Mouse (Mus musculus) liver, adult (tissue): ENCODE measurements around the gene Rreb1.

Experiments used
- GATA4 ChIP-seq: IDR thresholded peaks from 2 replicates; pipeline ENCODE4 v1.6.1; 2014; ENCODE audit warnings: mild to moderate bottlenecking, low read length; ENCODE audit not compliant: insufficient replicate concordance

Gene Rreb1

DNA sequence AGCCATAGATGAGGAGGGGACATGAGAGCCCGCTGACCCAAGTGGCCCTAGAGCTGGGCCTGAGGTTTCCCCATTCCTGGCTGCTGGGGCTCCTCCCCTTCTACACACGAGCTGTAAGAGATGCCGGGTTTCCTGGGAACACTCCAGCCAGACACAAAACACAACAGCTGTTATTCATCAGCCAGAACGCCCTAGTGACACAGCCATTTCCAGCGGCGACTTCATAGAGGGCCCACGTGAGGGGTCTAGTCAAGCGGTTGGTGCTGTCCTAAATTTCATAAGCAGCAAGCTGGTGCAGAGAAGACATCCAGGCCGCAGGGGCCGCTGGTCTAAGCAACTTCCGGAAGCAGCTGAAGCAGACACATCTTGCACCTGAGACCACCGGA, 188.8 kb downstream of the Rreb1 start:
- no peak for TF ChIP-seq GATA4

DNA sequence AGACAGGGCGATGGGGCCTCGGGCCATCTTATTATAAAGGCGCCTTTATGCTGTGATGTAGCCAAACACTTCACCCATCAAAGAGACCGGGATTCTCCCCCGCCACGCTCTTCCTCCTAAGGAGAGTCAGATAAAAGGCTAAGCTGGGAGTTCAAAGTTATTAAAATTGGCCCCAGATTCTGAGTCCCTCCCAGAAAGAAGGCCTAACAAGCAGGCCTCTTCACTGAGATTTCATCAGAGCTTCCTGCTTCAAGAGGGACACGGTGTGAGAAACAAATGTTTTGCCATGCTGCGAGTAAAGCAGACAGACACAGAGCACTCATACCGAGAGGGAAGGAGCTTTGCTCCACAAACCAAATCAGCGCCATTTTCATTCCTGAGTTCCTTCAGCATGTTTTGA, 189.4 kb downstream of the Rreb1 start:
- TF ChIP-seq GATA4, result no peak

DNA sequence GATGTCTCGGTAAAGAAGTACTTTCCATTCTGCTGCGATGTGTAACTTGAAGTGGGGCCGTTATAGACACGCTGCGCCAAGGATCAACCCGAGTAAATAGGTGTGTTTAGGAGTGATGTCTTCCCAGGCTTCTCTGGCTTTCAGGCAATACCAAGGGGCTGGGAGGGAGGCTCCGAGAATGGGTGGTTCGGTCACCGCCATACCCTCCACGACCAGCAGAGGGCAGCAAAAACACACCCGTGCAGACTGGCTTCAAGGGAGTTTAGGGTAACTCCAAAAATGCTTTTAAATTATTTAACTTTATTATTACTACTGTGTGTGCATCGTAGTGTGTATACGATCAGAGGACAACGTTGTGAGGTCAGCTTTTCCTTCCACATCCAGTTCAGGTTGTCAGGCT, 191.1 kb downstream of the Rreb1 start:
- no peak for TF ChIP-seq GATA4

DNA sequence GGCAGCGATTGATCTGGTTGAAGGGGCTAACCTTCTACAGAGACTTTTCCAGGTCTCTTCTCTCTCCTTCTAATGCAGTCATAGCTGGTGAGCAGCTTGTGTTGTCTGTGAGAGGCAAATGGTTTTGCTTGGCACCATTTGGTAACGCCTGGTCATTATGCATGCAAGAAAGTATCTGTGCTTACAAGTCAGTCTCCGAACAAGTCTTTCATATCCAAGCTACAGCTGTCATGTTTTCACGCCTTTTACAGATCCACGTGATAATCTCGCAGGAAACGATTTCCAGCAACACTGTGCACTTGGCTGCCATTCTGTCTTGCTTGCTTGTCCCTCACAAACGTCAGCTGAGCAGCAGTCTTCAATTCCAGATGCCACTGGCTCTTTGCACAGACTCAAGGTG, 191.8 kb downstream of the Rreb1 start:
- TF ChIP-seq GATA4, result no peak

DNA sequence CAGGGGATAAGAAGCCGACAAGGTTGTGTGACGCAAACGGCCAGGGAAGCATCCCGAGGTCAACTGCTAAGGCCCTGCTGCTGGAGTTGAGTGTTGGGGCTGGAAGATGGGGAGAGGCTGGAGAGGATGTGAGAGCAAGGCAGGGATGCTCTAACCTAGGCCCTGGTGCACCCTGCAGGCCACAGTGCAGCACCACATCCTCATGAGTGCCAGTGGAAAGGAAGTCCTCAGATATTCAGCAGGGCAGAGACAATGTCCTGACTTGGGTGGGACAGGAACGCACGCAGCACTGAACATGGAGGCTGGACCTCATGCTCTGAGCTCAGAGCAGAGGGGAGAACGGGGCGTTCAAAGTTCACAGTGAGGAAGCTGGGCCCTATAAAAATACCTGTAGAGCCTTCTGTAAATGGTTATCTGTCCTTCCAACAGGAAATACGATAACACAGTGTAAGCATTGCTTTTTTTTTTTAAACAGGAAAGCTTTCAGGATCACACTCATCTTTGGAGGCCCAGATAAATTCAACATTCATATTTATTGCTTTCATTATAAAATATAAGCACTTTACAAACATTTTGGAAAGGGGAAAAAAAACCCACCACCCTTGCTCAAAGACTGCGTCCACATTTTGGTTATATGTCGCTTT, 192.8 kb downstream of the Rreb1 start:
- TF ChIP-seq GATA4, result no peak

DNA sequence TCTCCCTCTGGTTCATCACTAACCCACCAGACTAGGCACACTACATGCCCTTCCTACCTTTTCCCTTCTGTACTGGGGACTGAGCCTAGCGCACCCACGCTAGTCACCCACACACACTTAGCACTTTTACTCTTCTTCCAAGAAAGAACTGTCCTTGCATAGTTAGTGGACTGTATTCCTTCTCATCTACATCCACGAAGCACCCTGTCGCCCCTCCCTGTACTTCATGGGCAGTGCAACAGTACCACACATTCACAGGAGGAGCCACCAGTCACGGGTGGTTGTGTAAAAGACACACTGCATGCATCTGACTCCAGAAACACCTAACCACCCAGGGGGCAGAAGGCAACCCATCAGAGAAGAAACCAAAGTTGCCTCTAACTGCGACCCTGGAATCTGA, 195.8 kb downstream of the Rreb1 start:
- TF ChIP-seq GATA4, result no peak

DNA sequence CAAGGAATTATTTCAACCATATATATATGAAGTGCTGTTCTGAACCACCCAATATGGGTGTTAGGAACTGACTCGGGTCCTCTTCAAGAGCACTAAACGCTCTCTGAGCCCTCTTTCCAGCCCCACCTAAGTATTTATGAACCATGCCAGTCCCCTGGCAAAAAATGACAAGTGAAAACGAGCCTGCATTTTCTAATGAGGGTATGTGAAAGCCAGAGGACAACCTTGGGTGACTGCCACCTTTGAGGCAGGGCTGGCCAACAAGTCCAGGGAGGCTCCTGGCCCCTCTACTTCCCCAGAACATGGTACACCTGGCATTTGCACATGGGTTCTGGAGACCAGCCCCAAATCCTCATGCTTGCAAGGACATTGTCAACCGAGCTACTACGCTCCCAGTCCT, 196.5 kb downstream of the Rreb1 start:
- no peak for TF ChIP-seq GATA4

DNA sequence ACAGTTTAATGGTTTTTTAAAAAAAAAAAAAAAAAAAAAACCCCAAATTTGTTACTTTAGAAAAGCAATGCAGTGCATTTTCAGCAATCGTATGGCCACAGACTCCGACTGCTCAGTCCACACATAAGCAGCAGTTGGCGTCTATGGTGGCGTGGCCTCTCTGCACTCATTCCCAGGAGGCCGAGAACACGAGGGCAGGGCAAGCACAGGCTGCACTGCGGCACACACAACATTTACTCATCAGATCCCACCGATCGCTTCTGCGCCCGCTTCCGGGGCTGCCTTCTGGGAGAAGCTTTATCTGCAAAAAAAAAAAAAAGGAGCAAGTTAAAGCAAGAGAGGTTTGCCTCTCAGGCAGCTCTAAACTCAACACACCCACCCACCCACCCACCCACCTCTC, 201.3 kb downstream of the Rreb1 start:
- TF ChIP-seq GATA4, result no peak

DNA sequence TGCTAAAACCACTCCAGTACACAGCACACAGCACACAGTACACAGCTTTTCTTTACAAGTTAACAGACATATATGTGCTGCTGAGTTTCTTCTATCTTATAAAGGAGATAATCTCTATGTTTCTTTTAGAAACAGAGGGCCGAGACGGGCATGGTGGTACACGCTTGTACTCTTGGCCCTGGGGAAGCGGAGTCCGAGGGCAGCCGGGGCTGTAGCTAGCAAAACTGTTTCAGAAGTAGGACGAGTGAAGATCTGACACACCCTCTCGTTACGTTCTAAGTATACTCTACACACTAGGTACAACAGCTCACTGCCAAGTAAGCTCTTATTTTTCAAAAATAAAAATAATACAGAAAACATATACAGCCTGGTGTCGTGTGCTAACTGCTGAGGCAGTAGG, 202.1 kb downstream of the Rreb1 start:
- TF ChIP-seq GATA4, result no peak

DNA sequence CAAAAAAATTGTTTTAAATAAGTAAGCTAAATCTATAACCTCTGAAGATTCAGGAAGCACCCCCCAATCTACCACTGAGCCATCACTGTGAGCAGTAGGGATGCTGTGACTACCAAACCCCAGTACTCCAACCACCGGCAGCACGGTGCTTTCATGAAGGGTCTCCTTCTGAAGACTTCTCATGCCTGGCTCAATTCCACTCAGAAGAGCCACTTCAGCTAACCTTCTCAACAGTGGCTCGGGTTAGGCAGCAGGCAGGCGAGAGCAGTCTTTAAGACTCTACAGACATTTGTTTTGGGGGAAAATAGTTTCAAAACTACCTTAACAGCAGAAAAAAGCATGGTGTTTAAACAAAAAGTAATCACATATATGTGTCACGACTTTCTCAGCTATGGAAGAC, 202.9 kb downstream of the Rreb1 start:
- no peak for TF ChIP-seq GATA4

DNA sequence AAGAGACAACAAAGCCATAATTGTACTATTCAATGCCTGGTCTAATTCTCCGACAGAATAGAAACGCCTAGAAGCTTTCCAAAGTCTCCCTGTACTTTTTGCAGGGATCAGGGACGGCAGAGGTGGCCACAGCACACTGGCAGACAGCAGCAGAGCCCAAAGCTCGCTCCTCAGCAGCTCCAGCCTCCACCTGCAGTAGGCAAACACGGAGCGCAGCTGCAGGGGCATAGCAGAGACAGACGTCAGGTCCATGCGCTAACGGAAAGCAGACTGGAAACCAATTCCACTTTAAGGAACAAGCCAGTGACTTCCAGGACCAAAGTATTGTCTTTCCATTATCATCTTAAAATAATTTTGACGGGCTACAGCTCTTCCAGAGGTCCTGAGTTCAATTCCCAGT, 208.0 kb downstream of the Rreb1 start:
- TF ChIP-seq GATA4, result no peak

DNA sequence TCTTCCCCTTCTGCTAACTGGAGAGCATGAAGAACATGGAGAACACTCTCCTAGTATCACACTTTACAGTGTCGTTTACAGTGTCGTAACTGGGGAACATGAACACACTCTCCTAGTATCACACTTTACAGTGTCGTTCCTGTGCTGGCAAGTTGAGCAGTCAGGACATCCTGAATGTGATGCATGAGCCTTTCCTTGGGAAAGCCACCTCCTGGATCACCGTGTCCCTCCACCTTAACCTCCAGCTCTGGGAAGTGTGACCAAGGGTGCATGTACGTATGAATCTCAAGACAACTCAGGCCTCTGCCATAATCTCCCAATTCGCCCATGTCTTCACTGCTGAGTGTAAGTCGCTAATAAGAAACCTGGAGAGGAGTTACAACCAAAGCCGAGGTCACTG, 211.5 kb downstream of the Rreb1 start:
- TF ChIP-seq GATA4, result no peak

DNA sequence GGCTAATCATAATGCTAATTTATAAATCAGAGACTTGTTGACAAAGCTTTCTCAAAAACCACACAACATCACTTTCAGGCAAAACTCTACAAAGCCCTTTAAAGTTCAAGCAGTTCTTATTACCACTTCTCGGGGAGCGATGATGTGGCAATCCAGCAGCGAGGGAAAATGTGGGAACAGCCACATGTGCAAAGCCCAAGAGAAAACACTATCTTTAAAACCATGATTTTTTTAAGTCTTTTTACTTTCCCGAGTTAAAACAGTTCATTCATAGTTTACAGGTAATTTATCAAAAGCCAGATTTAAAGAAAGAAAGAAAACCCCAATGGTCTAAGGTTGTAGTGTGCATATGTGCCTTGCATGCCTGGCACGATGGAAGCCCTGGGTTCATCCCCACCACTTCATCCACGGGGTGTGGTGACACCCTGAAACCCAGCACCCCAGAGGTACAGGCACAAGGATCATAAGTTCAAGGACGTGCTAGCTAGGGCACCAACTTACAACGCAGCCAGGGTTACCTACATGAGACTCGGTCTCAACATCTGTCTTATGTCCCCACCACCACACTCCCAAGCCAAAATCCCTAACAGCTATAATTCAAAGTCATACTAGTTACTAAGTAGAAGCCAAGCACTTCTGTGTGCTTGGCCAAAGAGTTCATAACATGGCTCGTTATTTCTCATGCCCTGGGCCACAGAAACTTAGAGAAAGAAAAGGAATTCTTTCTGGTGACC, 214.6 kb downstream of the Rreb1 start:
- TF ChIP-seq GATA4, result no peak

DNA sequence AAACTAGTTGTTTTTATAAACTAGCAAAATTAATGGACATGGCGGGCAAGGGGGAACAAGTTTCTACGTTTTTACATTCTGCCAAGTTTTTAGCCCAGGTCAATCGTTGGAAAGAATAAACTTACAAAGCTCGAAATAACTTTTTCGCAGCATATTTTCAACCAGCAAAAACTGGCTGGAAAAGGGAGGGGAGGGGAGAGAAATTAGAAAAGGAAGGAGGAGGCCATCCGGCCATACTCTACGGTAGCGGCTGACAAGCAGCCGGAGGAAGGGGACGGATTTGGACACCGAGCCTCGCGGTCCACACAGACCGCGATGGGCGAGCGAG, 215.1 kb downstream of the Rreb1 start:
- no peak for TF ChIP-seq GATA4

DNA sequence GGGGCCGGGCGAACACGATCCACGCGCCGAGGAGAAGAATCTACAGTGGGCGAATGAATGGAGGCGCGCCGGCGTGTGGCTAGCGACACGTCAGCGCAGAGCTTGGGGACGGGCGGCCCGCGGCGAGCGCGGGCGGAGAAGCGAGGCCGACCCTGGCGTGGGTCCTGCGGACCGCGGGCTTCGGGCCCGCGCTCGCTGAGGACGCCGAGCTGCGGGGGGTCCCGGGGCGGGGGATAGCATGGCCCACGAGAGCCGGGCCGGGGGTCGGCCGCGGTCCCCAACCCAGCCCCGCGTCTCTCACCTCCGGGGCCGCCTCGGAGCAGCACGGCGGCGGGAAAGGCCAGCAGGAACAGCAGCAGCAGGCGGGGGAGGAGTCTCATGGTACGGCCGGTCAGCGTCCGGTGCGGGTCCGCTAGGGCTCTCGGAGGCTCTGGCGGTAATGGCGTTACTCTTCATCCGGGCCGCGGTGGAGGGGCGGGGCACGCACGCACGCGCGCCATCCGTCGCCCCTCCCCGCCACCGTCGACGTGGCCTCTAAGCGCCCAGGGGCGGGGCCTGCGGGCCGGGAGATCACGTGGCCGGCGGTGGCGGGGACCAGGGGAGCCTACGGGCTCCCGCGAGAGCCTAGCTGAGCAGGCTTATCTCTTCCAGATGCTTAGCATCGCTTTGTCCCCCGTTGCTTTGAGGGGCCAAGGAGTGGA, 215.7 kb downstream of the Rreb1 start, which contains the start of gene Ssr1:
Gene Ssr1 (minus strand): TSS at position 514 of the 701 bp plus-strand sequence.
- TF ChIP-seq GATA4, result peak; percentile 89; the same call in 1 of the 2 replicates

DNA sequence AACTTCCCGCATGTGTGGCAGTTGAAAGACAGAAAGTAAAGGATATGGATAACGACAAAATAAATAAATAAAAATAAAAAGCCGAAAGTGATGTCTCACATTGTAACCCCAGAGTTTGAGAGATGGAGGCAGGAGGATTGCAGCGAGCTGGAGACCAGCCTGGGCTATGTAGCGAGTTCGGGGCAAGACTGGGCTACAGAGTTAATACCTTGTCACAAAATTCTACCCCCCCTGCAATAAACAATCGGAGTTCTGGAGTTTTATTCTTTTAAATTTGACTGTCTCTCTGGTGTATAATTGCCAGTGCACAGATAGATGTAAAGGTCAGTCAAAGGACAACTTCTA, 216.2 kb downstream of the Rreb1 start:
- TF ChIP-seq GATA4, result no peak
